Mouse (Mus musculus) gastrocnemius, adult 18-20 months (tissue): ENCODE data around the gene Inca1. TPM values are rescaled to one million over a fixed set of nuclear protein-coding genes. Genes with fewer than 3 reads are reported as not detected.
A peak's percentile ranks its signal among the peaks of the same experiment; 100 is the strongest.

Source experiments
- DNase-seq: peaks from one replicate; pipeline ENCODE4 v3.0.0; 2021; ENCODE audit warnings: low spot score
- total RNA-seq, 2 experiments: library from RNA; stranded (reverse); gene quantifications; 2 replicates each; pipeline ENCODE4 v1.2.3; 2021

The Inca1 gene
- total RNA-seq, 2 experiments from 2014 or later = 4.1 to 6.4 TPM

- DNase-seq = no peak
Measured at GRCm38 (mm10) chr11:70670483-70670882, 29.5 kb downstream of the Inca1 start.

GRCm38 (mm10) chr11:70669582-70670345 is 30.2 kb downstream of the Inca1 start:
- DNase-seq = peak; percentile 71

DNA sequence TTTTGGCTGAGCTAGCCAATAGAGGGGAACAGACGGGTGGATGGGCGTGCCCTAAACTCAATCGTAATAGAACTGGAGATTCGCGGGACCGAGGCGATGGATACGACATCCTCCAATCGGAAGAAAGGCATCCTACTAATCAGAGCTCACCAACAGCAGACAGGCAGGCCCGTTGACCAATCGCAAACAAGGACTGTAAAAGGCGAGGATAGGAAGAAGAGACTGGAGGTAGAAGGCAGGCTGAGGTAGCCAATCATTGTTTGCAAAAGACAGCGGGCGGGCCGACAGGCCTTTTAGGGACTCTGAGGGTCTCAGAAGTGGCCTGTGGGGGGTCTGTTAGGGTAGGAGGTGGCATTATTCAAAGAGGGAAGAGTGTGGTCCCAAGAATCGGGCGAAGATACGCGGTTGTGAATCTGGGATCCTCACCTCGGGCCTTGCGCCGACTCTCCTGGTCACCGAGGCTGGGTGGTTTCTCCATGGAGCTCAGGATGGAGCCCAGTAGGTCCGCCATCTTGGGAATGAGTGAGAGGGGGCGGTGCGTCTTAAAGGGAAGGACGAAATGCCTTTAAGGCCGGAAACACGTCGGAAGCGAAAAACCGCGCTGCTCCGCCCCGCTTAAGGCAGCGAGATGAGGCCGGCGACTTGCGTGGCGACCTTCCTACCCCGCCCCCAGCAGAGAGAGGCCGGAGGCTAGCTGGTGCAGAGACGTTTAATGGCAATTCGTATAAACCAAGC is 31.0 kb downstream of the Inca1 start, which contains the start of gene Spag7:
TSS of gene Spag7 (minus strand) at position 646 of the 735 bp plus-strand sequence.
- peak; percentile 98 for DNase-seq

DNA sequence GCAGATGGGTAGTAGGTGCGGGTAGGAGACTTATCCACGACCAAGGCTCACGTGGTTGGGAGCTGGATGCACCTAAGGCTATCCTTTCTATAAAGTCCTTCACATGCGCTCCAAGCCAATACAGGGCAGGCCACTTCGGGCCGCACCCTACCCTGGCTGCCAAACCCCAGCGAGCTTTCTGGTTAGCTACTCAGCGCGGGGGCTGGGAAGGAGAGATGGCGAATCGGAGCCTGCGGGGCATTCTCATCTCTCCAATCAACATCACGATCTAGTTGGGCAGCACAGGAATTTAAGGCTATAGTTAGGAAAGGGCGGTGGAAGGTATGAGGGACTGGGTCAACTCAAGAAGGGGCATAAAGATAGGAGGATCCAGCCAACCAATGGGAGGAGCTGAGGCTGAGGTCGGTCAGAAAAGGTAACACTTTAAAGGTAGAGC is 31.6 kb downstream of the Inca1 start:
- no peak for DNase-seq

- no peak for DNase-seq
Measured at GRCm38 (mm10) chr11:70667271-70668150, 32.4 kb downstream of the Inca1 start.

DNA sequence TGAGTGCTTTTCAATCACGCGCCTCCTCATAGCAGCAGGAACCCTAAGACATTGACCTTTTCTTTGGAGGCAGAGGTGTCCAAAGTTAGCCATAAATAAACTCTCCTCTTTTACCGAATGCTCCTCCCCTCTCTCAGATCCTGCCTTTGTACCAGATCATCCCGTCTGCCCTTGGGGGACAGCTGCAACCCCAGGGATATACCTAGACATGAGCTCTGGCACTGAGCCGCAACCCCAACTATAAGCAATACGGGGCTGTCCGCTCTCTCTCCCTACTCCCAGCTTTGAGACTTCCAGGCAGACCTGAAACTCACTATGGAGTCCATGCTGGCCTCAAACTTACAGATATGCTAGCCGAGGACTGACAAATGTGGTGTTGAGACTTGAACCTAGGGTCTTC is 33.3 kb downstream of the Inca1 start:
- DNase-seq = no peak

GRCm38 (mm10) chr11:70664741-70665140 is 35.2 kb downstream of the Inca1 start:
- DNase-seq = no peak

- DNase-seq = peak; percentile 67
Measured at GRCm38 (mm10) chr11:70663957-70664356, 36.0 kb downstream of the Inca1 start.

- DNase-seq = no peak
Measured at GRCm38 (mm10) chr11:70663101-70663500, 36.9 kb downstream of the Inca1 start.

DNA sequence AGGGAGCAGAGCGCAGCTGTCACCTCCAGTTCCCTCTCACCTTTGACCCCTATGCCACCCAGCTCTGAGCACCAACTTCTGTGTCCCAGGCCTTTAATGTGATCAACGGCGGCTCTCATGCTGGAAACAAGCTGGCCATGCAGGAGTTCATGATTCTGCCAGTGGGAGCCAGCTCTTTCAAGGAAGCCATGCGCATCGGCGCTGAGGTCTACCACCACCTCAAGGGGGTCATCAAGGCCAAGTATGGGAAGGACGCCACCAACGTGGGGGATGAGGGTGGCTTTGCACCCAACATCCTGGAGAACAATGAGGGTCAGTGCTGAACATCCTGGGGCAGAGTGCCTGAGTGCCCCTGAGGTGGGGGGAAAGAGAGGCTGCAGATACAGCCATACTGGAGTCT is 39.4 kb downstream of the Inca1 start:
- DNase-seq = no peak

GRCm38 (mm10) chr11:70658942-70659341 is 41.0 kb downstream of the Inca1 start:
- no peak for DNase-seq

- DNase-seq = no peak
Measured at GRCm38 (mm10) chr11:70658521-70658920, 41.4 kb downstream of the Inca1 start.

- no peak for DNase-seq
Measured at GRCm38 (mm10) chr11:70657991-70658390, 42.0 kb downstream of the Inca1 start.

DNA sequence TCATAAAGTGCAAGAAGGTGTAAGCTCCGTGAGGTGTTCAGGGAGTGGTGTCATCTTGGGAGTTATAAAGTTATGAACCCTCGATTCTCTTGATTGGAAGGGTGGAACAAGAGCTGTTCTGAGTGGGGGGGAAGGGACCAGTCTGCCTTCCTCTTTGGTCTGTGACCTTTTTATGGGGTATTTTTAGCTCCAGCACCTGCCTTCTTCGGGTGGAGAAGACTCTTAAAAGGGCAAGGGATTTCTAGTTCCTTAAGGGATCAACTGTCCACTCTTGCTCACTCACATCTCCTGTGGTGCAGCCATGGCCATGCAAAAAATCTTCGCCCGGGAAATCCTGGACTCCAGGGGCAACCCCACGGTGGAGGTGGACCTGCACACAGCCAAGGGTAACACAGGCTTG is 42.4 kb downstream of the Inca1 start:
- peak; percentile 70 for DNase-seq

GRCm38 (mm10) chr11:70656964-70657363 is 43.0 kb downstream of the Inca1 start, which contains the start of gene Eno3:
Gene Eno3, plus strand, starts transcription at chr11:70657202.
- DNase-seq = peak; percentile 80

GRCm38 (mm10) chr11:70656456-70656927 is 43.5 kb downstream of the Inca1 start:
- peak; percentile 89 for DNase-seq

DNA sequence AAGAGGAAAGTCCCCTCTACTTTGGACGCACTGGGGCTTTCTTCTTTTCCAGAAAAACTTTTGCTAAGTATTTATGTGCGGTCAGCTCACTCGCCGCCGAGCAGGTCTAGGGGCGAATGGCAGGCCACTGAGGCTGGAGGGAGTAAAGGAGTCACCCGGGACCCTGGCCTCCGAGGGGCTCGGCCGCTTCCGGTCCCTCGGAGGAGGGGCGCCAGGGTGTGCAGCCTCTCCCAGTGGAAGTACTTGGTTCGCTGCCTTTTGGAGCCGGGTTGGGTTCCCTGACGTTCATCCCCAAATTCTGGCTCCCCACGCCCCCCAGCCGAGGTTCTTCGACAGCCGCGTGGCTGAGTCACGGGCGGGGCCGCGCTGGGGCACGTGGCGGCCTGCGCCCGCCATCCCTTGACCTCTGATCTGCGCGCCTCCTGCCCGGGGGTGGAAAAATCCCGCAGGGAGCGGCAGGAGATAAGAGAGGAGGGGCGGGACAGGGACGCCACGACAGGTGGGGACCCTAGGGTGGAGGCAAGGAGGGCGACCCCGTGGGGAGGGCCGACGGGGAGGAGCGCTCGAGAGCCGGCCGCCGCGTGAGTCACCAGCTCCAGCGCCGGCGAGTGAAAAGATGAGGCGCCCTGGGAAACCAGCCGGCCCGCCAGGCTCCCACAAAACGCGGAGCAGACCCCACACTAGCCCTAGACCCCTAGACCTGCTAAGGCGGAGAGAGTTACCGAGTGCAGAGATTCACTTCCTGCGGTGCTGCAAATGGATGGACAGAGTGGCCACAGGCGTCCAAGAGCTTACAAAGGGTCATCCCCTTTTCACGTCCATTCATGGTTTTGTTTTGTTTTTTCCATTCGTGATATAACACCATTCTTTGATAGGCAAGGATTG is 44.1 kb downstream of the Inca1 start:
- peak; percentile 70 for DNase-seq

GRCm38 (mm10) chr11:70654923-70655570 is 44.9 kb downstream of the Inca1 start:
- DNase-seq = peak; percentile 79

DNA sequence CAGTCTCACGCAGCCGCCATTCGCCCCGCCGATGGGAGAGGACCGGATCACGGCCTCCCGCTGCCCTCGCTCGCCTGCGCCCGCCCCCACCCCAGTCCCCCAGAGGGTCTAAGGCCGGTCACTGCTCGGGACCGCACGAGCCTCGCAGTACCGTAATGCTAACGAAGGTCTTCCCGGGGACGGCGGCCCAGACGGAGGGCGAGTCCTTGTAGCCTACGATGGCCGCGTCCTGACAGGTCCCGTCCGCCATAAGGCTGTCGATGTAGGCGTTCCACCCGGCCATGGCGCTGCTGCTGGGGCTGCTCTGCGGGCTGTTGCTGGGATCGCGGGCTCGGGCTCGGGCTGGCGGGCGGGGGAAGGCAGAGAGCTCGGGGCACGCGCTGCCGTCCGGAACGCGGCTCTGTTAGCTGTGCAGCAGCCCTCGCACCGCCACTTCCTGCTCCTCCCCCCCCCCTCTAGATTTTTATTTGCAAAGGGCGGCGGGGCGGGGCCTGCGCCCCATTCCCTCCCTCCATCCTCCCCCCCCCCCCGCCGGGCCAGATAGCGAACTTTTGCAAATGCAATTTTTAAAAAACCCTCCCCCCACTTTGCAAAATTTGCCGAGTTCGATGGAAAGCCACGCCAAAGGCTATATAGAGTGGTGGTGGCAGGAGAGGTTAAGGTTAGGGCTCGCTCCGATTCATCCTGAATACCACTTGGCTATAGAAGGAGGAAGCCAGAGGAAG is 45.6 kb downstream of the Inca1 start, which contains the start of gene Pfn1:
TSS of gene Pfn1 (minus strand) at position 447 of the 725 bp plus-strand sequence.
- peak; percentile 52 for DNase-seq
